Mouse (Mus musculus): ENCODE data around the gene Trappc3. TPM values are rescaled to one million over a fixed set of nuclear protein-coding genes. Genes with fewer than 3 reads are reported as not detected.

Trappc3 gene
- total RNA-seq, 2 experiments from 2014 or later: 18.6 to 24.3 TPM

GRCm38 (mm10) chr4:126236467-126237280, 25.5 kb upstream of the Trappc3 start:
- no peak for TF ChIP-seq CTCF (IDR thresholded peaks at IDR 0.05)
- intact Hi-C loops (cut with DNase I): loop anchor here (1.0 kb wide), 1 partner anchor 24 kb away; no protein-coding TSS in a partner anchor
- H3K27ac ChIP-seq: peak overlapping the region; percentile 94
- peak overlapping the region; percentile 65 for H3K4me3 ChIP-seq
- DNase-seq: peak; percentile 41

DNA sequence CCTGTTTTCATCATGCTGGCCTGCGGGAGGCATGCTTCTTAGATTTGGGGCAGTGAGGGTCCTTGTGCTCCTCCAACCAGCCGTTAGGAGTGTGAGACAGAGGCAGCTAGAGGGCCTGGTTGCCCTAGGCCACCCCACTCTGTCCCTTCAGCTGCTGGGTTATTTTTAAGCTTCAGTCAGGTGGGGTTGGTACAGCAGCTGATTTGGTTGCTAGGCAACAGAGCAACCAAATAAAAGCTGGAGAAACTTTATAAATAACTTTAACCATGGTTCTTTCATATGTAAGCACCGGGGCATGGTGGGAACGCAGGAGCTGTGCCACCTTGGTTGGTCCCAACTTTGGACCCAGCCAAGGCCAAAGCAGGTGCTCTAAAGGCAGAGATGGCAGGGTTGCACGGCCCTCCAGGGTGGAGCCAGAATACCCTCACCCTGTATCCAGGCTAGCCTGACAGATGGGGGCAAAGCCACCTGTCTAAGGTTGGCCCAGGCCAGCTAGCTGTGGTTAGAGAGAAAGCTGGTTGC, 24.3 kb upstream of the Trappc3 start:
- H3K27ac ChIP-seq: peak overlapping the region; percentile 94
- TF ChIP-seq CTCF (IDR thresholded peaks at IDR 0.05): peak; percentile 49
- intact Hi-C loops (cut with DNase I): loop anchor here (1.0 kb wide), 1 partner anchor 23 kb away; no protein-coding TSS in a partner anchor
- peak; percentile 78 for DNase-seq
- H3K4me3 ChIP-seq: peak overlapping the region; percentile 65

DNA sequence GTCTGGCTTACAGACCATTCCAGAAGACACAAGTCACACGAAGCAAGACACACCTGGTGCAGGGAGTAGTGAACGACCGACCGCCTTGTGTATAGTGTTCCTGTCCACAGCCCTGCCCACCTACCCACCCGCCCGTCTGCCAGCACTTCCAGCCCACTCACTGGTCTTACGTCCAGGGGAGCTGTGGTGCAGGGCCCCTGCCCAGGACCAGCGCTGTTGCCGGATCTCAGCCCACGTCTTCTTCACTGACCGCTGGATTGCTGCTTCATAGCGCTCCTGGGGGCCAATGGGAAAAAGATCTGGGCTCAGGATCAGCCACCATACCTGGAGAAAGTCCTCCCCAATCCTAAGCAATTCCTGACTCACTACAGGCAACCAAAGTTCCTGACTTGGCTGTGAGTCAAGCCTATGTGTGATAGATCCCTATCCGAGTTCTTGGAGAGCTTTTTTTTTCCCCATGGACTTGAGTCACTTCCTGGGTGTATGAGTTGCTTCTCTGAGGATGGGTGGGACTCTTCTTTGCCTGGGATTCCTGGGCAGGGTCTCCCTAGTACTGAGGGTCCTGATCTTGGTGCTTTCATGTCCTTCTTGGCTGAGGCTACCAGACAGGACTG, 22.2 kb upstream of the Trappc3 start:
- no peak for DNase-seq
- TF ChIP-seq CTCF (IDR thresholded peaks at IDR 0.05): no peak
- H3K27ac ChIP-seq: peak overlapping the region; percentile 94
- intact Hi-C loops (cut with DNase I): no loop called here
- H3K4me3 ChIP-seq: no peak overlapping the region

DNA sequence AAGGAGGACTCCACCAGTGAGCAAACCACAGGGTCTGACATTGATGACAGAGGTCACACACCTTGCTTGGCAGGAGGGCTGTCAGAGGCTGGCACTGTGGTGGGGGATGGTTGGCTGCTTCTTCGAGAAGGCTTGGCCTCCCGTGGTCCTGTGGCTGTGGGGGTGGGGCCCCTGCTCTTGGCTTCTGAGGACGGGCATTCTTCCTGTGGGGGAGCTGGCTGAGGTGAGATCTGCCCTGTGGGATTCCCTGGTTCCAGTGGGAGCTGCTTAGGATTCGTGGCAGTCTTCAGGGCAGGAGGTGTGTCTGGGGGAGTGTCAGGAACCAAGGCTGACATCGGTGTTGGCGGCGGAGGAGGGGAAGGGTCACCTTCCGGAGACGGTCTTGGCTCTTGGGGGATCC, 20.2 kb upstream of the Trappc3 start:
- Histone ChIP-seq H3K4me3 (peak overlapping the region; percentile 15), H3K27ac (peak overlapping the region; percentile 77)
- TF ChIP-seq CTCF (IDR thresholded peaks at IDR 0.05): no peak
- intact Hi-C loops (cut with DNase I): no loop called here
- no peak for DNase-seq

GRCm38 (mm10) chr4:126242510-126242909, 19.6 kb upstream of the Trappc3 start:
- Histone ChIP-seq H3K4me3 (no peak overlapping the region; the same call in 1 of the 2 replicates), H3K27ac (peak overlapping the region; percentile 77)
- intact Hi-C loops (cut with DNase I): no loop called here
- no peak for TF ChIP-seq CTCF (IDR thresholded peaks at IDR 0.05)
- DNase-seq: peak; percentile 62

DNA sequence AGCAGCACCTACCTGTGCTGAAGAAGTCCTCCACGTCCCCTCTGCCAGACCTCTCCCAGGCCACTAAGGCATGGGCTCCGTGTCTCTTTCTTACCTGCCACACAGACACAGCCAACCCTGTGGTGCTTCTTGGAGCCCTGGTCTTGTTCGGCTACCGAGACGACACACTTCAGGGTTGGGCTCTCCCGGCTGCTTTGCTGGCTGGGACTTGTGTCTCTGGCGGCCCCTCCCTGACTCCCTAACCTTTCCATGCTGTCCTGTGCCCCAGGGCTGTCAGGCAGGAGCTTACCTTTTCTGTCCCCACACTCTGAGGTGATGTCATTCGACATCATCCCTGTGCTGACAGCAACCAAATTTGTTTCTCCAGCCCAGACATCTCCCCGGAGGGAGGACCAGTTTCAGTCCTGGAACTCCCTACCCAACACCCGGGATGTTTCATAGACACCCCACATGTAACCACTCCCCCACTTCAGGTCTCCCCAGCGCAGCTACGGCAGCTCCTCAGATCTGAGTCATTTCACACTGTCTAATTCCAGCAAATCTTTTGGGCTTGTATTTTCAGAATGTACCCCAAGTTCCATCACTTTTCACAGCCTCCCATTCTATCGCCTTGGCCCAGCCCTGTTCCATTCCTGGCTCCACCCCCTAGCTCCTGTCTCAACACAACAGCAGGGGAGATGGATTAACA, 15.8 kb upstream of the Trappc3 start:
- no peak for DNase-seq
- intact Hi-C loops (cut with DNase I): no loop called here
- H3K27ac ChIP-seq: peak overlapping the region; percentile 67
- TF ChIP-seq CTCF (IDR thresholded peaks at IDR 0.05): no peak
- H3K4me3 ChIP-seq: no peak overlapping the region

- Histone ChIP-seq H3K27ac (peak overlapping the region; percentile 67), H3K4me3 (peak overlapping the region; percentile 19)
- DNase-seq: no peak
- TF ChIP-seq CTCF (IDR thresholded peaks at IDR 0.05): no peak
- intact Hi-C loops (cut with DNase I): no loop called here
Observed at GRCm38 (mm10) chr4:126248261-126248868, 13.8 kb upstream of the Trappc3 start.

- no peak for TF ChIP-seq CTCF (IDR thresholded peaks at IDR 0.05)
- H3K4me3 ChIP-seq: peak overlapping the region; percentile 35; the same call in 1 of the 2 replicates
- intact Hi-C loops (cut with DNase I): no loop called here
- peak overlapping the region; percentile 96 for H3K27ac ChIP-seq
- no peak for DNase-seq
Observed at GRCm38 (mm10) chr4:126250659-126251058, 11.5 kb upstream of the Trappc3 start.

GRCm38 (mm10) chr4:126251655-126252254, 10.4 kb upstream of the Trappc3 start:
- peak overlapping the region; percentile 96 for H3K27ac ChIP-seq
- H3K4me3 ChIP-seq: peak overlapping the region; percentile 99
- no peak for TF ChIP-seq CTCF (IDR thresholded peaks at IDR 0.05)
- peak; percentile 71 for DNase-seq
- intact Hi-C loops (cut with DNase I): no loop called here

DNA sequence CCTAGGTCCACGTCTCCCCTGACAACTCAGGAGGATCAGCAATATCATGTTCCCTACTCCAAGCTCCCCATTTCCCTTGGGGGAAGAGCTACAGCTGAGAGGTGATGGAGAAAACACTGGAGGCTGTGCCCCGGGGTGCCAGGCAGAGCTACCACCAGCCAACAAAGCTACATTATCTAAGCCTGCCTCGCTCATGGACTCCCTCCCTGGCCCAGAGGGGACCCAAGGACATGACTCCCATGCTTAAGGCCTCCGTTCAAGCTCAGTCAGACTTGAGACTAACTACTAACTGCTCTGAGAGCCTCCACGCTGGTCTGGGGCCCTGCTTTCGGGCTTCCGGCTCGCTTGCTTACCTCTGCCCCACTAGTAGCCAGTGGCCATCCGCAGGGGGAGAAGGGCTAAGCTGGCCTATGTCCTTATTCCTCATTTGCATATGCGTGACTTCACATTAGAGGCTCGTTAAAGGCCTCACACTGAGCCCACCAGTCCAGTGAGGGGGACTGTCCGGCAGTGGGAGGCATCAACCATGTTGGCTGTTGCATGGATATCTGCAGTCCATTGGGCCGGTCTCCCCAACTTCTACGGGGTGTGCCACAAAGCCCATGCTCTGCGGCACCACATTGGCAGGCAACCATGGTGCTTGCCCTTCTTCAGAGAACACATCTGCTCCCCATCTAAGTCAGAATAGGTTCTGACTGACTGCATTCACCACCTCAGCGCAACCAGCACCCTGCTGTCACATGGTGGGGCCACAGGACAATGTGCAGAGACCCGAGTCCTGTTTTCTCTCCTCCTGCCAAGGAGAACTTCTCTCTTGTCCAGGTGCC, 9.5 kb upstream of the Trappc3 start:
- H3K4me3 ChIP-seq: peak overlapping the region; percentile 99
- DNase-seq: no peak
- H3K27ac ChIP-seq: peak overlapping the region; percentile 96
- no peak for TF ChIP-seq CTCF (IDR thresholded peaks at IDR 0.05)
- intact Hi-C loops (cut with DNase I): no loop called here

DNA sequence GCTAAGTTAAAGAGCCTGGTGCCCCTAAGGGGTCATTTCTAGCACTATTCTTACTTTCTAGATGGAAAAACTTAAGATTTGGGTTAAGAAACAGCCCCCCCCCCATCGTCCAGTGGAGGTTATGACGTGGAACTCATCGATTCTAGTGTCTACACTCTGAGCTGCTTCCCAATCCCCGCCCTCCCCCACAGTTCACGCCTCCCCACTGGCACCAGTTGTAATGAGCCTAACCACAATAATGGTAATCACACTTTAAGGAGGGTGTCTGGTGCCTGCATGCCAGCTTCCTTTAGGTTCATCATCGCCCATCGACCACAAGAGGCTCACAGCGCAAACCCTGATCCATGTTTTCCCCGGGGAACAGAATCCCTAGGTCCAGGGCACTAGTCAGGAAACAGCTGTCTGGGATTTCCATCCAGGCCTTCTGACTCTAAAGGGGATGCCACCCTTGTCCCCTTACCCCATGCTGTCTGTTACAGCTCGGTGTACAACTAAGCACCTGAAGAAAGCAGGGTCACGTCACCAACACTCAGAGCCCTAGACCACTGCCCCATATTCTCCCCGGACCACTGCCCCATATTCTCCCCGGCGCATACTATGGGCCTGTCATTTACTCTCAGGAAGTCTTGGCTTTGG, 8.4 kb upstream of the Trappc3 start:
- DNase-seq: no peak
- intact Hi-C loops (cut with DNase I): no loop called here
- no peak for TF ChIP-seq CTCF (IDR thresholded peaks at IDR 0.05)
- Histone ChIP-seq H3K27ac (peak overlapping the region; percentile 96), H3K4me3 (peak overlapping the region; percentile 99)
